Mouse (Mus musculus) kidney, adult 2 months (tissue): Measurements from ENCODE around the gene Thbs4.

Experiments
- CTCF ChIP-seq: fragments of 200-500 bp; conservative IDR thresholded peaks from 2 replicates; pipeline ENCODE4 v1.5.1; 2011; ENCODE audit warnings: low read depth, mild to moderate bottlenecking, control low read depth, low read length, moderate library complexity, mixed read lengths; ENCODE audit not compliant: insufficient read depth, insufficient read length
- POLR2A ChIP-seq: fragments of 200-500 bp; IDR thresholded peaks from one replicate; pipeline ENCODE4 v1.6.1; 2011; ENCODE audit warnings: low read depth, low read length, control low read depth

- no peak for TF ChIP-seq CTCF
- no peak for TF ChIP-seq POLR2A
Observed at GRCm38 (mm10) chr13:92738821-92739220, 55.8 kb downstream of the Thbs4 start.
